Mouse (Mus musculus) limb, embryonic 15.5 days (tissue): ENCODE results near the gene H2afb3. TPM values are rescaled to one million over a fixed set of nuclear protein-coding genes. Genes with fewer than 3 reads are reported as not detected.
"Not testable (repeated sequence)": the region's sequence is repeated elsewhere in the genome, so short reads cannot be mapped to it uniquely, and the experiment has no call there.

Source experiments
- ATAC-seq: fragments of 200-750 bp; cut with Nextera tagmentation; 2 replicates; pipeline ENCODE4 v1.8.0; 2017; ENCODE audit warnings: low read depth, moderate TSS enrichment; ENCODE audit not compliant: insufficient number of reproducible peaks, low FRiP score, low TSS enrichment
- H3K27ac ChIP-seq: fragments of 300-500 bp; sonication (generic); 2 replicates; pipeline ENCODE4 v1.5.1; 2015; ENCODE audit warnings: moderate library complexity, mild to moderate bottlenecking, inconsistent platforms
- H3K27me3 ChIP-seq: fragments of 300-500 bp; sonication (generic); 2 replicates; pipeline ENCODE4 v1.6.1; 2015; ENCODE audit warnings: inconsistent platforms
- H3K36me3 ChIP-seq: fragments of 300-500 bp; sonication (generic); 2 replicates; pipeline ENCODE4 v1.6.1; 2015; ENCODE audit warnings: inconsistent platforms
- H3K4me1 ChIP-seq: fragments of 300-500 bp; sonication (generic); 2 replicates; pipeline ENCODE4 v1.6.1; 2015; ENCODE audit warnings: inconsistent platforms
- H3K4me2 ChIP-seq: fragments of 300-500 bp; sonication (generic); 2 replicates; pipeline ENCODE4 v1.6.1; 2015; ENCODE audit warnings: mild to moderate bottlenecking, inconsistent platforms
- H3K4me3 ChIP-seq: fragments of 300-500 bp; sonication (generic); 2 replicates; pipeline ENCODE4 v1.5.1; 2015; ENCODE audit warnings: mild to moderate bottlenecking, inconsistent platforms
- H3K9ac ChIP-seq: fragments of 300-500 bp; sonication (generic); 2 replicates; pipeline ENCODE4 v1.6.1; 2015; ENCODE audit warnings: inconsistent platforms
- H3K9me3 ChIP-seq: fragments of 300-500 bp; sonication (generic); 2 replicates; pipeline ENCODE4 v1.6.1; 2016; ENCODE audit warnings: inconsistent platforms
- WGBS: fragments of 180-500 bp; shearing (Covaris S2); methylation state at CpG from one replicate; pipeline ENCODE4 v1.1.7; 2015; 5-methylcytosine and 5-hydroxymethylcytosine counted together
- polyA plus RNA-seq: library from polyadenylated mRNA; unstranded; fragments of >200 nt; fragmentation: Nextera tagmentation; extraction: Ambion mirVana; gene quantifications from 2 replicates; pipeline ENCODE4 v1.2.1, GENCODE M21; 2015

H2afb3 gene
- polyA plus RNA-seq, result not detected in 2 replicates

GRCm38 (mm10) chrX:120312995-120313394, at the start of gene H2afb3:
Gene H2afb3, minus strand, starts transcription at chrX:120313095.
- ATAC-seq, result 0 out of 2 replicates have a peak, but pooled peaks have one; percentile 24
- H3K27me3 ChIP-seq, H3K4me2 ChIP-seq, H3K4me3 ChIP-seq, H3K4me1 ChIP-seq, H3K9me3 ChIP-seq, H3K27ac ChIP-seq, H3K9ac ChIP-seq, H3K36me3 ChIP-seq: not testable (repeated sequence)
- 87% methylated on average over 9 of the region's 10 CpGs for WGBS

GRCm38 (mm10) chrX:120301469-120302175, 11.3 kb downstream of the H2afb3 start:
- Histone ChIP-seq H3K4me1 (no peaks in the 10 kb centered on the region), H3K9ac (no peak overlapping the region), H3K4me3 (no peak overlapping the region), H3K4me2 (no peak overlapping the region), H3K27me3 (no peaks in the 10 kb centered on the region), H3K9me3 (no peaks in the 10 kb centered on the region), H3K27ac (no peak overlapping the region), H3K36me3 (no peaks in the 10 kb centered on the region)
- WGBS, result 65% methylated on average over 2 of the region's 2 CpGs
- ATAC-seq, result no peak

- ATAC-seq, result peak; percentile 55; the same call in 1 of the 2 replicates
- Histone ChIP-seq H3K9me3 (no peaks in the 10 kb centered on the region), H3K36me3 (no peaks in the 10 kb centered on the region), H3K4me3 (peak overlapping the region; percentile 49), H3K4me1 (no peaks in the 10 kb centered on the region), H3K27me3 (no peaks in the 10 kb centered on the region), H3K27ac (0 out of 2 replicates have a peak overlapping the region, but pooled peaks have one; percentile 47), H3K9ac (peak overlapping the region; percentile 20; the same call in 1 of the 2 replicates), H3K4me2 (peak overlapping the region; percentile 67)
- 10% methylated on average over 38 of the region's 46 CpGs for WGBS
Measured at GRCm38 (mm10) chrX:120292832-120293750, 19.8 kb downstream of the H2afb3 start.

DNA sequence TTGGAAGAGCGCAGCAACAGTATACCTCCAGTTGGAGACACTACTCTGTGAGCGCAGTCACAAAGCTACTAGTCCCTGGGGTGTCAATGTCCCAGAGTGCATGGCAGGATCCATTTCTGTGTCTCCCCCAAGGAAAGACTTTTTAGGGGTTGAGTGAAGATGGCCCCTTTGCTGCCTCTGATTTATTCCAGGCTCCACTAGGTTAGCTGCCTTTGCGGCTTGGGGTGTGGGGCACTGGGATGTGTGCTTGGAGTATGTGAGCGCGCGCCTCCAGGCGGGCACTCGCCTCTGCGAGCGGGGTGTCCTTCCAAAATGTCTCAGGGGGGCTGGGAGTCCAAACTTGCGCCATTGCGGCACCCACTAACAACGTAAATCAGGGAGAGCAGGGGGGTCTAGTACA, 21.2 kb downstream of the H2afb3 start:
- H3K4me1 ChIP-seq, result no peaks in the 10 kb centered on the region
- no peaks in the 10 kb centered on the region for H3K36me3 ChIP-seq
- H3K4me3 ChIP-seq, result peak overlapping the region; percentile 49
- H3K27me3 ChIP-seq, result no peaks in the 10 kb centered on the region
- no peak overlapping the region for H3K27ac ChIP-seq
- H3K9ac ChIP-seq, result no peak overlapping the region
- peak overlapping the region; percentile 67 for H3K4me2 ChIP-seq
- H3K9me3 ChIP-seq, result no peaks in the 10 kb centered on the region
- WGBS, result 20% methylated on average over 13 of the region's 13 CpGs
- no peak for ATAC-seq

DNA sequence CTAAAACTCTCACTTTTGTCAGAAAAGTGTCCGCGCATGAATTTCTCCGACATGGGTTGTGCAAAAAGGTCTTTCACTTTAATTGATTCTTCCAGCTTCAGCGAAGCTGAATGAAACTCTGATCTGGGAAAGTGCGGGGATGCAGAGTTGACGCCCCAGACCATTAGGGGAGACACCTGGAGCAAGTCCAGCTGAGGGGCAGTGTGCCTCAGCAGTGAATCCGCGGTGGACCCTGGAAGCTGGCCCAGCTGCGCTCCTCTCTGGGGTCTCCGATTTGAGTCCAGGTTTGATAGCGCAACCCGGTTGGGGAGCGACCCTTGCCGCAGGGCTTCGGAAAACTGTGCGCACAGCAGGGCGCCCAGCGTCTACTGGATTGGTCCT, 22.0 kb downstream of the H2afb3 start:
- 14% methylated on average over 18 of the region's 18 CpGs for WGBS
- ATAC-seq, result no peak

DNA sequence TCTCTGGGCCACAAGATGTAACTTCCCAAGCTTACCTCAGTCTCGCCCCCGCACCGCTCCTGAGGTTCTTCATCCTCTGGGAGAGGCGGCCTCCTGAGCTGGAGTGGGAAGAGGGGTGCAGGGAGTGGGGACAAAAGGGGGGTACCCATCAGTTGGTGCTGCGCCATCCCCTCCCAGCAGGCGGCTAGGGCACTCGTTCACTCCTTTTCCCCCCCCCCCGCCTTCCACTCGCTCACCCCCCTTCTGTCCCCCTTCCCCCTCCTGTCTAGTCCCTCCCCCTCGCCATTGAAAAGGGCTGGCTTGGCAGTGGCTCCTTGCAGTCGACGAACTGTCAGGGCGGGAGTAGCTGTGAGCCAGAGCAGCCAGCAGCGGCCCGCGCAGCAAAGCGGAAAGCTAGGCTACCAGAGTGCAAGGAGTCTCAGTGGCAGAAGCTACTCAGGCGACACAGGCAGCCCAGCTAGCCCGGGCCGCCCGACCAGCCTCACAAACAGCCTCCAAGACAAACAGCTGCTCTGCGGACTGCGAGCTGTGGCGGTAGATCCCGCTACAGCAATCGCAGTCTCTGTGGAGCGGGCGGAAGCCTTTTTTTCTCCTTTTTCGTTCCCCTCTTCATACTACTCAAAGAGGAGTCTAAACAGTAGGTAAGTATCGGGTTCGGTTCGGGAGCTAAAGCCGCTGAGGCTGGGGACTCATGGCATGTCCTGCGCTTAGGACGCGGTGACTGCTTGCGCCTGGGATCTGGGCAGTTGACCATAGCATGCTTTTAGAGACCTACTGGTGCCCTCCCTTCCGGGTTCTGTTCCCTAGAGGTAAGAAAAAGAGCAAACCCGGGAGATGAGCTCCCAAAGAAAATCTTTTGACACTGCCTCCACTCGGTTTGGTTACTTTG, 22.6 kb downstream of the H2afb3 start, which contains the start of gene Pcdh11x:
Gene Pcdh11x, plus strand, starts transcription at position 249 of the 889 bp plus-strand sequence.
- 12% methylated on average over 34 of the region's 40 CpGs for WGBS
- Histone ChIP-seq H3K36me3 (no peaks in the 10 kb centered on the region), H3K4me3 (peak within 1 kb of the TSS; percentile 49), H3K4me1 (no peaks in the 10 kb centered on the region), H3K9ac (peak within 1 kb of the TSS; percentile 20; the same call in 1 of the 2 replicates), H3K4me2 (peak within 1 kb of the TSS; percentile 67), H3K9me3 (no peaks in the 10 kb centered on the region), H3K27ac (peak within 1 kb of the TSS; percentile 71), H3K27me3 (no peaks in the 10 kb centered on the region)
- peak; percentile 79 for ATAC-seq

More for the DNA sequence above, 22.0 kb downstream of the H2afb3 start:
- H3K27ac ChIP-seq, result no peak overlapping the region
- no peaks in the 10 kb centered on the region for H3K9me3 ChIP-seq
- no peaks in the 10 kb centered on the region for H3K27me3 ChIP-seq
- no peak overlapping the region; the same call in 1 of the 2 replicates for H3K9ac ChIP-seq
- H3K4me3 ChIP-seq, result peak overlapping the region; percentile 49
- no peaks in the 10 kb centered on the region for H3K36me3 ChIP-seq
- H3K4me1 ChIP-seq, result no peaks in the 10 kb centered on the region
- peak overlapping the region; percentile 67 for H3K4me2 ChIP-seq

- H3K27ac ChIP-seq, result no peak overlapping the region
- H3K4me3 ChIP-seq, result no peak overlapping the region
- H3K4me2 ChIP-seq, result no peak overlapping the region
- no peaks in the 10 kb centered on the region for H3K36me3 ChIP-seq
- H3K4me1 ChIP-seq, result no peaks in the 10 kb centered on the region
- no peak for ATAC-seq
- 7% methylated on average over 1 of the region's 1 CpGs for WGBS
- no peak overlapping the region for H3K9ac ChIP-seq
- no peaks in the 10 kb centered on the region for H3K27me3 ChIP-seq
- H3K9me3 ChIP-seq, result no peaks in the 10 kb centered on the region
Measured at GRCm38 (mm10) chrX:120287502-120287901, 25.4 kb downstream of the H2afb3 start.

- no peak overlapping the region for H3K4me3 ChIP-seq
- no peak overlapping the region for H3K4me2 ChIP-seq
- no peaks in the 10 kb centered on the region for H3K27me3 ChIP-seq
- no peak overlapping the region for H3K9ac ChIP-seq
- H3K27ac ChIP-seq, result no peak overlapping the region
- ATAC-seq, result no peak
- no peaks in the 10 kb centered on the region for H3K36me3 ChIP-seq
- H3K9me3 ChIP-seq, result no peaks in the 10 kb centered on the region
- no peaks in the 10 kb centered on the region for H3K4me1 ChIP-seq
Measured at GRCm38 (mm10) chrX:120285522-120285921, 27.4 kb downstream of the H2afb3 start.

Other genes starting within 250 kb of the H2afb3 start
- 7.9 and 11.0 TPM in 2 replicates for gene Pcdh11x, start 22.8 kb downstream of the H2afb3 start, polyA plus RNA-seq